Mouse (Mus musculus) forebrain, embryonic 15.5 days (tissue): Measurements from ENCODE around the gene Ccdc71. TPM values are rescaled to one million over a fixed set of nuclear protein-coding genes. Genes with fewer than 3 reads are reported as not detected.
A peak's percentile ranks its signal among the peaks of the same experiment; 100 is the strongest.

Experiments used
- ATAC-seq: fragments of 200-750 bp; cut with Nextera tagmentation; replicated peaks from 2 replicates; pipeline ENCODE4 v1.8.0; 2017; ENCODE audit warnings: mild to moderate bottlenecking, moderate TSS enrichment, moderate library complexity
- H3K27ac ChIP-seq: fragments of 300-500 bp; sonication (generic); replicated peaks from 2 replicates; pipeline ENCODE4 v1.5.1; 2015; ENCODE audit warnings: mild to moderate bottlenecking, inconsistent platforms
- H3K27me3 ChIP-seq: fragments of 300-500 bp; sonication (generic); 2 replicates; pipeline ENCODE4 v1.6.1; 2015; ENCODE audit warnings: inconsistent platforms
- H3K36me3 ChIP-seq: fragments of 300-500 bp; sonication (generic); 2 replicates; pipeline ENCODE4 v1.6.1; 2015; ENCODE audit warnings: mild to moderate bottlenecking, inconsistent platforms
- H3K4me1 ChIP-seq: fragments of 300-500 bp; sonication (generic); 2 replicates; pipeline ENCODE4 v1.6.1; 2015; ENCODE audit warnings: inconsistent platforms
- H3K4me2 ChIP-seq: fragments of 300-500 bp; sonication (generic); replicated peaks from 2 replicates; pipeline ENCODE4 v1.6.1; 2015; ENCODE audit warnings: mild to moderate bottlenecking, inconsistent platforms
- H3K4me3 ChIP-seq: fragments of 300-500 bp; sonication (generic); 2 replicates; pipeline ENCODE4 v1.5.1; 2015; ENCODE audit warnings: mild to moderate bottlenecking, inconsistent platforms
- H3K9ac ChIP-seq: fragments of 300-500 bp; sonication (generic); replicated peaks from 2 replicates; pipeline ENCODE4 v1.6.1; 2015; ENCODE audit warnings: mild to moderate bottlenecking, inconsistent platforms
- H3K9me3 ChIP-seq: fragments of 300-500 bp; sonication (generic); 2 replicates; pipeline ENCODE4 v1.6.1; 2016; ENCODE audit warnings: inconsistent platforms
- WGBS: fragments of 180-500 bp; shearing (Covaris S2); methylation state at CpG from one replicate; pipeline ENCODE4 v1.1.7; 2015; ENCODE audit warnings: mixed read lengths; 5-methylcytosine and 5-hydroxymethylcytosine counted together
- polyA plus RNA-seq: library from polyadenylated mRNA; unstranded; fragments of >200 nt; fragmentation: Nextera tagmentation; extraction: Ambion mirVana; gene quantifications from 2 replicates; pipeline ENCODE4 v1.2.1, GENCODE M21; 2015

Gene Ccdc71
- polyA plus RNA-seq, 1 experiment from 2014 or later: 60.9 TPM

DNA sequence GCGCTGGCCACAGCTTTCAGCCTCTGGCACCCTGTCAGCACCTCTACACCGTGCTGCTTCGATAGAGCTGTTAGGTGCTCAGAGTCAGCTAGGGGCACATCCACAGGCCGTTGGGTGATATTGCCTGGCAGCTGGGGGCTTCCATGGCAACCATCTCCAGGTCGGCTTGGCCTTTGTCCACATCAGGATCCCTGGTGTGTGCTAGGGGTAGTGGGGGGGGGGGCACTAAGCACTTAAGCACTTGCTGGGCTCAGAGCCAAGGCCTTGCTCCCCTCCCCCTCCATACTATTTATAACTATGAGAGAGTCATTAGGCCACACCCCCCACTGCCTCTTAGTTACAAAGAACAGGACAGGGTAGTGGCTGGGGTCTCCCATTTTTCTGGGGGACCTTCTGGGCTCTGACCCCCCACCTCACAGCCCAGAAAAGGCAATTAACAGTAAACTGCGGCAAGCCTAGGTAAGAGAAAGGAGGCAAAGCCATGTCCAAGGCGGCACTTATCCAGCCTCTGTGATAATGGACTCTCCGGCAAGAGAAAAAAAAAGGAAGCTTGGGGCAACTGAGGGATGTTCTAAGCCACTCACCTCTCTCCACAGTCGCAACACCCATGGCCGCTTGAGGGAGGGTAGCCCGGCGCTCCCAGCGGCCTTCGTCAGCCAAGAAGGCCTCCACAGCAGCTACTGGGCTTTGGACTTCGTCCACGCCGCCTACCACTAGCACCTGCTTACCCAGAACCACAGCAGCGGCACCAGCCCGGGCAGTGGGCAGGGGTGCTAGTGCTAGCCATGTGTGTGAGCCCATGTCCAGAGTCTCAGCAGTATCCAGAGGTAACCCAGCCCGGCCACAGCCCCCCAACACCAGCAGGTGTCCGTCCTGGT lies 9.8 kb upstream of the Ccdc71 start:
- H3K4me3 ChIP-seq: peak overlapping the region; percentile 51
- peak overlapping the region; percentile 83 for H3K27ac ChIP-seq
- no peaks in the 10 kb centered on the region for H3K9me3 ChIP-seq
- peak overlapping the region; percentile 72 for H3K4me2 ChIP-seq
- H3K4me1 ChIP-seq: peaks cover 46% of the 10 kb centered on the region
- peak; percentile 34 for ATAC-seq
- no peaks in the 10 kb centered on the region for H3K27me3 ChIP-seq
- peaks cover 11% of the 10 kb centered on the region; the same call in 1 of the 2 replicates for H3K36me3 ChIP-seq
- 37% methylated on average over 21 of the region's 21 CpGs for WGBS
- peak overlapping the region; percentile 20; the same call in 1 of the 2 replicates for H3K9ac ChIP-seq

DNA sequence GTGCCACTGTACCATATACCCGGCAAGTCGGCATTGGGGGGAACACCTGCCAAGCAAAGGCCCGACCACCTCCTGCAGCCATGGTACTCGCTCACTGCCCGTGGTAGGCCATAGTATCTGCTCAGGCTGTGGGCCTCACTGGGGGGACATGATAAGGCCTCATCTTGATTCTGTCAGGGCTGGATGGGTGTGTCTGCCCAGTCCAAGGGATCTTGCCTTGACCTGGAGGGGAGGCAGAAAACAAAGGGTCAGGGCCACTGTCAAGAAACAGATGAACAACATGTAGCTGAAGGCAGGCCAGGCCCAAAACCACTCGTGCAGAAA lies 9.2 kb upstream of the Ccdc71 start:
- H3K4me1 ChIP-seq: peaks cover 46% of the 10 kb centered on the region

GRCm38 (mm10) chr9:108451519-108452160 lies 8.7 kb upstream of the Ccdc71 start:
- H3K4me2 ChIP-seq: peak overlapping the region; percentile 72
- H3K36me3 ChIP-seq: peaks cover 11% of the 10 kb centered on the region; the same call in 1 of the 2 replicates
- H3K9me3 ChIP-seq: no peaks in the 10 kb centered on the region
- WGBS: 52% methylated on average over 6 of the region's 6 CpGs
- peak overlapping the region; percentile 83 for H3K27ac ChIP-seq
- peaks cover 46% of the 10 kb centered on the region for H3K4me1 ChIP-seq
- peak overlapping the region; percentile 51 for H3K4me3 ChIP-seq
- peak overlapping the region; percentile 60 for H3K9ac ChIP-seq
- no peaks in the 10 kb centered on the region for H3K27me3 ChIP-seq
- no peak for ATAC-seq

More for the DNA sequence above, 9.2 kb upstream of the Ccdc71 start:
- peak overlapping the region; percentile 83 for H3K27ac ChIP-seq
- peaks cover 11% of the 10 kb centered on the region; the same call in 1 of the 2 replicates for H3K36me3 ChIP-seq
- 72% methylated on average over 6 of the region's 6 CpGs for whole genome bisulfite sequencing
- ATAC-seq: no peak
- no peaks in the 10 kb centered on the region for H3K9me3 ChIP-seq
- 0 out of 2 replicates have a peak overlapping the region, but pooled peaks have one; percentile 20 for H3K9ac ChIP-seq
- no peaks in the 10 kb centered on the region for H3K27me3 ChIP-seq
- peak overlapping the region; percentile 51 for H3K4me3 ChIP-seq
- H3K4me2 ChIP-seq: peak overlapping the region; percentile 72

DNA sequence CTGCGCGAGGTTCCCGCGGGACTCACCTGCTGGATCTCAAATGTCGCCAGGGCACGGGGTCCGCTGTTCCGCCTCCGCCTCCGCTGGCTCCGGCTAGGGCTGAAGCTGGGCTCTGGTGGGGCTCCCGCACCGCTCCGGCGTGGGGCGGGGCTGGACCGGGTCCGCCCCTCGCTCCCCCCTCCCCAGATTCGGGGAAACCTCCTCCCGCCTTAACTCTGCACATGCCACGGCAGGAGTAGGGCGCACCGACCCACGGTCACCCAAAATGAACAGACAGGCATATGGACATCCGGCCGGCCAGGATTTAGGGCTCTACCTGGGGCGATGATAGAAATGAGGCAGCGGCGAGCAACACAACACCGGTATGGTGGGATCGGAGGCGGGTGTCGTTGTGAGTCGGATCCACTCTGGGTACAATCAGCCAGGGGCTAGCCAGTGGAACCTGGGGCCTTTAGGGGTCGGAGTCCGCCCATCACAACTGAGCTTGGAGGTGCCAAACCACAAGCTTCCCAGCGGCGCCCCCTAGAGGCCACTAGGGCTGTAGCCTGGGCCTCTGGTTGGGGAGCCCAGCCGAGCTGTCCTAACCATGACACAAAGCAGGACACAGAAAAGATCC lies 7.9 kb upstream of the Ccdc71 start:
- peak; percentile 87 for ATAC-seq
- Histone ChIP-seq H3K9me3 (no peaks in the 10 kb centered on the region), H3K4me3 (peak overlapping the region; percentile 51), H3K36me3 (peaks cover 11% of the 10 kb centered on the region; the same call in 1 of the 2 replicates), H3K4me1 (peaks cover 46% of the 10 kb centered on the region), H3K27me3 (no peaks in the 10 kb centered on the region), H3K9ac (peak overlapping the region; percentile 60), H3K27ac (peak overlapping the region; percentile 83), H3K4me2 (peak overlapping the region; percentile 72)
- WGBS: under 1% methylated on average over 40 of the region's 40 CpGs

- Histone ChIP-seq H3K9me3 (no peaks in the 10 kb centered on the region), H3K36me3 (peaks cover 9% of the 10 kb centered on the region; the same call in 1 of the 2 replicates), H3K4me3 (peak overlapping the region; percentile 51), H3K27me3 (no peaks in the 10 kb centered on the region), H3K4me1 (peaks cover 46% of the 10 kb centered on the region), H3K9ac (peak overlapping the region; percentile 60), H3K27ac (peak overlapping the region; percentile 83), H3K4me2 (peak overlapping the region; percentile 72)
- ATAC-seq: peak; percentile 17; the same call in 1 of the 2 replicates
- WGBS: 42% methylated on average over 6 of the region's 6 CpGs
Observed at GRCm38 (mm10) chr9:108452911-108453310, 7.4 kb upstream of the Ccdc71 start.

GRCm38 (mm10) chr9:108453458-108453857 lies 6.9 kb upstream of the Ccdc71 start:
- ATAC-seq: no peak
- H3K27ac ChIP-seq: peak overlapping the region; percentile 83
- peak overlapping the region; percentile 60 for H3K9ac ChIP-seq
- peaks cover 4% of the 10 kb centered on the region; the same call in 1 of the 2 replicates for H3K36me3 ChIP-seq
- H3K9me3 ChIP-seq: no peaks in the 10 kb centered on the region
- peak overlapping the region; percentile 72 for H3K4me2 ChIP-seq
- H3K4me3 ChIP-seq: peak overlapping the region; percentile 51
- 72% methylated on average over 4 of the region's 4 CpGs for WGBS
- H3K4me1 ChIP-seq: peaks cover 46% of the 10 kb centered on the region
- no peaks in the 10 kb centered on the region for H3K27me3 ChIP-seq

- Histone ChIP-seq H3K9ac (no peak overlapping the region), H3K27ac (no peak overlapping the region), H3K4me3 (no peak overlapping the region), H3K9me3 (no peaks in the 10 kb centered on the region), H3K4me2 (no peak overlapping the region), H3K4me1 (peaks cover 37% of the 10 kb centered on the region), H3K27me3 (no peaks in the 10 kb centered on the region), H3K36me3 (no peaks in the 10 kb centered on the region)
- WGBS: 86% methylated on average over 6 of the region's 6 CpGs
- ATAC-seq: no peak
Observed at GRCm38 (mm10) chr9:108454429-108454828, 5.9 kb upstream of the Ccdc71 start.

DNA sequence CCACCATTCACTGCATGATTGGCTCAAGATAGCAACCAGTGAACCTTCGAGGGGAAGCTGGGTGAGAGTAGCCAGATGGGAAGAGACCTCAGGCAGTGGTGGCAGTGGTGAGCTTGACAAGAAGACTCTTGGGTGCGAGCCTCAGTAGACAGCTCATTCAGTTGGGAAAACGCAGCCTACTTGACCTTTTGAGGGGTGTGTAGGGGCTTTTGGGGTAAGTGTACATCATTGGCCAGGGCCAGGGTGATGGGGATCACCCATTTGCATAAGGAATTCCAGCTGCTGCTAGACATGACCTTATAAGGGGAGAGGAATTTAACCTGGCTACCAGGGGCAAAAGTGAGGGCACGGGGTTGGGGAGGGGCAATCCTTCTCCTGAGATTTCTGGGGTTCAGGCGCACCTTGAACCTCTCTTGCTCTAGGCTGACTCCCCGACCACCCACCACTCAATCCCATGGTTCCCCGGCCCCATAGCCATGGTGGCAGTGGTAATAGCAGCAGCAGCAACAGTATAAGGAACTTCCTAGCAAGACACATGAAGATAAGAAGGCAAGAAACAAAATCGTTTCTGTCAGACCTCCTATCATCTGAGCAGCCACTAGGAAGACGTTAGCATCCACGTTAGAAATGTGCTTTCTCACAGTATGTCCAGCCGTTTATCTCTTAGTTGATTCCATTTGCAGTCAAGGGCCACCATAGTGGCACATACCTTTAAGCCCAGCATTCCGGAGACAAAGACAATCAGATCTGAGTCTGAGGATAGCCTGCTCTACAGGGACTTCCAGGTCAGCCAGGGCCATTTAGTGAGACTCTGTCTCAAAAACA lies 4.4 kb upstream of the Ccdc71 start:
- H3K36me3 ChIP-seq: no peaks in the 10 kb centered on the region
- no peak for ATAC-seq
- 81% methylated on average over 12 of the region's 12 CpGs for WGBS

DNA sequence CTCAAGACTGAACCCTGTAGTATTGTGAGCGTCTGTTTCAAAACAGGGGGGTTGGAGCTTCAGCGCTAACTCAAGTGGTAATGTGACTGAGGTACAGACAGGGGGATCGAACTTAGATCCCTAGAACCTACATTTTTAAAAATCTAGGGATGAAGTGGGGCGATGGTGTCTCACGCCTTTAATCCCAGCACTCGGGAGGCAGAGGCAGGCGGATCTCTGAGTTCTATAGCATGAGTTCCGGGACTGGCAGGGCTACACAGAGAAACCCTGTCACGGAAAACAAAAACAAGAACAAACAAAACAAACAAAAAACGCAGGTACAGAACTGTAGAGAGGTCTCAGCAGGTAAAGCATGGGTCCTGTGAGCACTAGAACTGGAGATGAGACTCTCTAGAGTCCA lies 3.4 kb upstream of the Ccdc71 start:
- no peak overlapping the region for H3K9ac ChIP-seq
- peaks cover 24% of the 10 kb centered on the region for H3K4me1 ChIP-seq
- H3K9me3 ChIP-seq: no peaks in the 10 kb centered on the region
- ATAC-seq: no peak
- H3K27ac ChIP-seq: no peak overlapping the region
- no peaks in the 10 kb centered on the region for H3K36me3 ChIP-seq
- no peaks in the 10 kb centered on the region for H3K27me3 ChIP-seq
- H3K4me3 ChIP-seq: no peak overlapping the region
- no peak overlapping the region for H3K4me2 ChIP-seq
- 86% methylated on average over 10 of the region's 10 CpGs for WGBS

More for the DNA sequence above, 4.4 kb upstream of the Ccdc71 start:
- no peak overlapping the region for H3K4me2 ChIP-seq
- H3K4me3 ChIP-seq: no peak overlapping the region
- no peaks in the 10 kb centered on the region for H3K27me3 ChIP-seq
- H3K9ac ChIP-seq: no peak overlapping the region
- no peaks in the 10 kb centered on the region for H3K9me3 ChIP-seq
- peaks cover 25% of the 10 kb centered on the region for H3K4me1 ChIP-seq
- no peak overlapping the region for H3K27ac ChIP-seq

- no peaks in the 10 kb centered on the region for H3K9me3 ChIP-seq
- peaks cover 20% of the 10 kb centered on the region for H3K36me3 ChIP-seq
- no peaks in the 10 kb centered on the region for H3K27me3 ChIP-seq
- peaks cover 15% of the 10 kb centered on the region for H3K4me1 ChIP-seq
- peak overlapping the region; percentile 85 for H3K4me2 ChIP-seq
- peak overlapping the region; percentile 93 for H3K4me3 ChIP-seq
- WGBS: 86% methylated on average over 1 of the region's 1 CpGs
- peak; percentile 27; the same call in 1 of the 2 replicates for ATAC-seq
- peak overlapping the region; percentile 67 for H3K27ac ChIP-seq
- no peak overlapping the region for H3K9ac ChIP-seq
Observed at GRCm38 (mm10) chr9:108459939-108460318, 398 bp upstream of the Ccdc71 start.

GRCm38 (mm10) chr9:108461181-108461631 lies 879 bp downstream of the Ccdc71 start, which contains the start of gene Klhdc8b:
Gene Klhdc8b, minus strand, starts transcription at chr9:108461581.
- H3K9ac ChIP-seq: peak within 1 kb of the TSS; percentile 90
- WGBS: 24% methylated on average over 11 of the region's 11 CpGs
- H3K4me2 ChIP-seq: peak within 1 kb of the TSS; percentile 85
- H3K27ac ChIP-seq: peak within 1 kb of the TSS; percentile 67
- H3K9me3 ChIP-seq: no peaks in the 10 kb centered on the region
- H3K4me1 ChIP-seq: peaks cover 15% of the 10 kb centered on the region
- peak within 1 kb of the TSS; percentile 93 for H3K4me3 ChIP-seq
- ATAC-seq: peak; percentile 9; the same call in 1 of the 2 replicates
- no peaks in the 10 kb centered on the region for H3K27me3 ChIP-seq
- H3K36me3 ChIP-seq: peaks cover 33% of the 10 kb centered on the region
